Mouse (Mus musculus): Measurements from ENCODE around the gene Pex12.

- TF ChIP-seq POLR2A (IDR thresholded peaks at IDR 0.05; ENCODE audit: extremely low read depth, insufficient read depth, low read length): no peak
- TF ChIP-seq CTCF (IDR thresholded peaks at IDR 0.05; ENCODE audit: extremely low read depth, insufficient read depth, low read length): peak; percentile 60; the same call in 1 of the 2 replicates
Measured at GRCm38 (mm10) chr11:83327427-83327826, 25.0 kb upstream of the Pex12 start.
